Mouse (Mus musculus) gastrocnemius, adult 2 months (tissue): Measurements from ENCODE around the gene Mctp1. TPM values are rescaled to one million over a fixed set of nuclear protein-coding genes. Genes with fewer than 3 reads are reported as not detected.
A peak's percentile ranks its signal among the peaks of the same experiment; 100 is the strongest.

Source experiments
- DNase-seq: peaks from one replicate; pipeline ENCODE4 v3.0.0; 2022
- H3K27ac ChIP-seq: fragments of 200-600 bp; 2 replicates; pipeline ENCODE4 v1.8.1; 2022; ENCODE audit warnings: mild to moderate bottlenecking
- H3K4me3 ChIP-seq: fragments of 200-600 bp; 2 replicates; pipeline ENCODE4 v1.8.1; 2022; ENCODE audit warnings: mild to moderate bottlenecking, moderate library complexity
- CTCF ChIP-seq: fragments of 200-600 bp; IDR thresholded peaks from 2 replicates; pipeline ENCODE4 v1.8.1; 2022; ENCODE audit warnings: antibody characterized with exemption, mild to moderate bottlenecking, moderate library complexity
- intact Hi-C: fragments of 180-260 bp; cut with DNase I; formaldehyde crosslinking; loops from one replicate; pipeline ENCODE4 v1.15.1; 2025
- total RNA-seq, 2 experiments: library from RNA; stranded (reverse); gene quantifications; 2 replicates each; pipeline ENCODE4 v1.2.3; 2021

The Mctp1 gene
- total RNA-seq, 2 experiments from 2014 or later, result 0.75 to 1.5 TPM

DNA sequence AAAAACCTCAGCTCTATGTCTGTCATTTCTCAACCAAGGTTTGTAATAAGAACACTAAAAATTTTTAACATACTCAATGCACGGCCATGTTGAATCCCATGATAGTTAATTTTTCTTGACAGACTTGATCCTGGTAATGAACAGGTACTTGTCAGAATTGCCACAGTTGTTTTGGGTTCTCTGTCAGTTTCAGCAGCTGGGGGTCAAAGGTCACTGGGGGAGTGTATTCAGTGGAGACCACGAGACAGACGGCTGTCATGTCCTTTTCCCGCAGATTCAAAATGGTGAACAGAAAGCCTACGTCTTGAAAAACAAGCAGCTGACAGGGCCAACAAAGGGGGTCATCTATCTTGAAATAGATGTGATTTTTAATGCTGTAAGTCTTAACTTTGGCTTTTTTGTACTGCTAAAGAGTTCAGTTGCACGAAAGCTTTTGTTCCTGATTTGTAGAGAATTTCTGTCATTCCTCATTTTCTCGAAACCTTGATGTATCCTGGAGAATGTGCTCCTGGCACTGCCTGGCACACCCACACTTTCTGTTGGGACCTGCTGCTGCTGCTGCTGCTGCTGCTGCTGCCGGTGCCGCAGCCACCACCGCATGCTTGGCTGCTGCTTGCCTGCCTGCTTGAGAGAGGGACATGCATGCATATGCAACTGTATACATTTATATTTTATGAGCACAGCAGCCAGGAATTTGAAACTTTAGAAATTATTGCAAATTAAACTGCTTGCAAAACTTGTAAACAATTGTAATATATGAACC, 440.8 kb downstream of the Mctp1 start:
- Histone ChIP-seq H3K4me3 (no peak overlapping the region), H3K27ac (no peak overlapping the region)
- DNase-seq, result no peak
- intact Hi-C loops, result no loop called here
- no peak for TF ChIP-seq CTCF

DNA sequence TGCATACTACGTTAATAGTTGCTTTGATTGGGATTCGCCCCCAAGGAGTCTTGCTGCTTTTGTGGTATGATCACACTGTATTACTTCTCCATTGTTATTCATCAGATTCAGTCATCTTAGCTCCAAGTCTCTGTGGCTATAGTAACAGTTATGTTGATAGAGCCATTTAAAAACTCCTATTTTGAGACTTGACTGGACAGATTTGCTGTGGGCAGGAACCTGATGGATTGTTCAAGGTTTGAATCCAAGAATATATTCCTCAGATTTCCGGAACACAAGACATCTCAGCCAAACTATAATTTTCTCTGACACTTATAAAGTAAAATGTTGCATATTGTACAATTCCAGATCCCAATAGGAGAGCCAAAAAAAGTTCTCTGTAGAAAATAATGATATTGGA, 443.4 kb downstream of the Mctp1 start:
- TF ChIP-seq CTCF, result no peak
- intact Hi-C loops, result no loop called here
- DNase-seq, result no peak
- Histone ChIP-seq H3K27ac (no peak overlapping the region), H3K4me3 (no peak overlapping the region)

DNA sequence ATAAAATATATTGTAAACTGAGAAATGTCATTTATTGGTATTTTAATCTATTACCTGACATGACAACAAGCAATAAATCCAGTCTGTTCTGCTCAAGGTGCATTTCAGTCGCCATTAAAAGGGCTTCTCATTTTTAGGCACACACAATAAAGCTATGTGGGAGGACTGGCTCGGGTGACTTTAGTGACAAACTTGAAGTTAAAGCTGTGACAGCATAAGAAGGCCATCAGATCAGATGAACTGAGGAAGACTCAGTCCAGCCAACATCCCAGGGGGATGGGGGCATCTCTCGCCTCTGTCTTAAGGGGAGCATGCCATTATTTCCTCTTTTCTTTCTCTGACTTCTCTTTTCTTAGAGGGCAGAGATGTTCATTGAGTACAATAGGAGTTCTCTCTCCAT, 453.7 kb downstream of the Mctp1 start:
- no peak for DNase-seq
- intact Hi-C loops, result no loop called here
- H3K27ac ChIP-seq, result no peak overlapping the region
- H3K4me3 ChIP-seq, result no peak overlapping the region
- no peak for TF ChIP-seq CTCF

DNA sequence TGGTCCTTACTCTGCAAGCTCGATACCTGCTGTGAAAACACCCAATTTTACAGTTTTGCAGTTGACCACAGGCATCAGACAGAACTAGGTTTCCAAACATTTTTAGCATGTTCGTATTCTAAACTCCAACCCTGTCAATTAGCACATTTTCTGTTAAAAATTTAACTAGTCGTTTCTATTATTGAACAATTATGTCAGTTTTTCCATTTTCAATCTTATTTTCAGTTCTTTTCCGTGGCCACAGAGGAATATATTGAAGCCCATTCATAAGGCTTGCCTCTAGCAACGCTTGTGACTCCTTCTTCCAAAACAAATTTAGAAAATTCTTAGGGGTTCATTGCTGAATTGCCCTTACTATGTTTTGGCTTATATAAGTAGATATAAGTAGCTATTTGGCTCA, 456.4 kb downstream of the Mctp1 start:
- no peak for DNase-seq
- intact Hi-C loops, result no loop called here
- H3K4me3 ChIP-seq, result no peak overlapping the region
- TF ChIP-seq CTCF, result no peak
- no peak overlapping the region for H3K27ac ChIP-seq

DNA sequence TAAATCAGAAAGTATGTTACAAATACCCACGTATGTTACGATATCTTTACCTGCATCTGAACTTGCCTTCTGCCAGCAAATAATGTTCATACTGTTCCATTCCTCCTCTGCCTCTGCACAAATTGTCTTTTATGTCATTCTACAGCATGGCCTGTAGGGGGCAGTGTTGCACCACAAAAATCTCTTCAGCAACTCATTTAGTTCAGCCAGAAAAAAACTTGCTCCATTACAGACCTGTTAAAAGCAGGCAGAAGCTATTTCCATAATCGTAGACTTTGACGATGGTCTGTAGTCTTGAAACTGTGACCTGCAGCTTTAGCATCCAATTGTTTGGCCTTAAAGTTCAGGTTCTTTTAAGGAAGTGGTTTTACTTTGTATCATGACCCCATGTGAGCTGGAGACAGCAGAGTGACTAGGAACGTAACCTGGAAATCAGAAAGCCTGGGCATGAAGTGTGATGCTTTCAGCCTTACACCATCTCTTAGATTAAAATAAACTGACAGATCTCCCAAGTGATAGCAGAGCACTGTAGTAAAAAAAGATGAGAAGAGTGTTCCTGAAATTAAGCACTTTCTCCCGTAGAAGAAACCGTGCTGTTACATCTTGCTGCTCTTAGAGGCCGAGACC, 460.4 kb downstream of the Mctp1 start:
- intact Hi-C loops, result no loop called here
- peak; percentile 48 for DNase-seq

DNA sequence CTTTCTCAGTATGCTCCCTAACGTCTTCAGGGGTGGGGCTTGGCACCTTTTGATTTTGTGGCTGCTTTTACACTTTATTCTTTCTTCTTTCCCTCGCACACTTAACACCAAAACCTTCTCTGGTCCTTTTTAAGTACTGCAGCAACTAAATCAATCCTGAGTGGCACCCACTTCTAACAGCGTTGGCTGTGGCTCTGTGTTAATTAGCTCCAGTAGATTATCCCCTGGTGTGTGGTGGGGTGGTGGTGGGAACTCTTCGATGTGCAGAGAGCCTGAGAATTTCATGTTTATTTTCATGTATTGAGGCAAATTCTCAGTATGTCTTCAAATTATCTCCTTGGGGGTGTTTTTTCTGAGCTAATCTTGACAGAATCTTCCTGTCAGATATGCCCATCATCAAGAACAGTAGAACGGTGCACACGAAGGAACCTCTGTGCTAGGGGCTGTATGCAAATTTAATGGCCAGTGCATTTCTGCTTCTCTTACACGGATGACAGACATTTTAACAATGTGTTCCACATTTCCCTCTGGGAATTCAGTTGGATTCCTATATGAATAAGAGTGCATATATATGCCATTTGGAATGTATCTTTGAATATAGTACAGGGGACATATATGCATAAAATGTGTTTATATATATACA, 466.2 kb downstream of the Mctp1 start:
- no peak for TF ChIP-seq CTCF
- no peak for DNase-seq
- Histone ChIP-seq H3K27ac (no peak overlapping the region), H3K4me3 (no peak overlapping the region)
- intact Hi-C loops, result no loop called here

More for the DNA sequence above, 460.4 kb downstream of the Mctp1 start:
- Histone ChIP-seq H3K4me3 (no peak overlapping the region), H3K27ac (no peak overlapping the region)
- TF ChIP-seq CTCF, result peak; percentile 86

DNA sequence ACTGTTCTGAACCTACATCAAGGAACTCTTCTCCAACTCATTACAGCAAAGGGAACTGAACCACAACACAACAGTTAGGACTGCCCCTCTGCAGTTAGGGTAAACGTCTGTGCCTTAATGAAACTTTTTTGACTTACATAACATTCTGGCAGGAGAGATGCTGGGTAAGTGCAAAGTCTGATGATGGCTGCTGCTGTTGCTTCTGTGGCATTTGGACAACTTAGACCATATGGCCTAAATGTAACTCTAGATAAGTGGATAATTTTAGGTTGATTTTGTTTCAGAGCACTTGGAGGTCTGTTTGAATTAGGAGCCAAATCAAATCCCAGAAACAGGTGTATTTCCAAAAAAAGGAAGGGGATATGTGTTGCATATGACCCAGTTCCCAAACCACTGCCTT, 470.0 kb downstream of the Mctp1 start:
- intact Hi-C loops, result no loop called here
- H3K27ac ChIP-seq, result no peak overlapping the region

DNA sequence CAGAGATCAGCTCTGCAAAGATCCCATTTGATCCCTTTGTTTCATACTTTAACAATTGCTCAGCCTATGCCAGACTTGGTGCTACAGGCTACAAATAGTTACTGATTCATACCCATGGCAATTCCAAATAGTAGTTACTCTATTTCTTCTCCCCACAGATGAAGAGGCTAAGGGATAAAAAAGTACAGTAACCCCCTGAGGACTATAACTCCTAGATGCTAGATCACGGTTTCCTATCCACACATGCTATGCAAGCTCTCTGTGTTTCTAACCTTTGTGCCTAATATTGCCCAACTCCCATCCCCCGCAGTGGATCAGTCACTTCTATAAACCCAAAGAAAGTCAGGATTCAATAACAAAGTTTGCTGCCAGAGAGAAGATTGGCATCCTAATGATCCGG, 470.7 kb downstream of the Mctp1 start:
- H3K27ac ChIP-seq, result no peak overlapping the region
- no peak for TF ChIP-seq CTCF
- intact Hi-C loops, result no loop called here

More for the DNA sequence above, 470.0 kb downstream of the Mctp1 start:
- DNase-seq, result no peak
- no peak overlapping the region for H3K4me3 ChIP-seq
- no peak for TF ChIP-seq CTCF

DNA sequence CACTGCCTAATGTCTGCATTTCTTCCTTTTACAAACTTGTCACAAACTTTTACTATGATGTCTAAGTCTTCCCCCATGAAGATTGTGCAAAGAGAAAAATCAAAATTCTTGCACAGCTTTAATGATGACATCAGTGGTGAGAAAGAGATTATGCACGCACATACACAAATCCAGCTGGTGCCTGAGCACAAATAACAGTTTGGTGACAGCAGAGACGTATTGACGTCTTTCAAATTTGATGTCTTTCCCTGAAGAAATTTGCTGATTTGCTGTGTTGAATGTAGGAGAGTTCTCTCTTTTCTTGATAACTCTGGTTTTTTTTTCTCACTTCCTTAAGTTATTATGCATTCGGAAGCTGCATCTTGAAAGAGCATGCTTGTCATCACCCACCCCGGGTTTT, 472.7 kb downstream of the Mctp1 start:
- H3K4me3 ChIP-seq, result no peak overlapping the region
- intact Hi-C loops, result no loop called here
- no peak for TF ChIP-seq CTCF
- DNase-seq, result no peak
- no peak overlapping the region for H3K27ac ChIP-seq

More for the DNA sequence above, 470.7 kb downstream of the Mctp1 start:
- no peak for DNase-seq
- no peak overlapping the region for H3K4me3 ChIP-seq

DNA sequence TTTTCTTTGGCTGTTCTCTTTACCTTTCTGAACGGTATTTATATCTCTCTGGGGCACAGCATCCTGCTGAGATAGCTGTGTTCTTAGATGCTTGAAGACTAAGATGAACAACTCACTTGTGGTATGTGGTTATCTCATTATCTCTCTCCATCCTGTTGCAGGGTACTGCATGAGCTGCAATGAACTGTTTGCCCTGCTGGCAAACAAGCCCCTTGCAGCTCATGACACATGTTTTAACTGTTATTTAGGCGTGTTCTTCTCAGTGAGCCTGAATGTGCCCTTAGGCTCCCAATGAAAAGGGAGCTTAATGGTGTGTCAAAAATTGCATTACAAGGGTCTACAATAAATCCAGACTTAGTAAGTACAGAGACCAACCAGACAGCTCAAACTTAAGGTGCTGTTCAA, 473.7 kb downstream of the Mctp1 start:
- intact Hi-C loops, result no loop called here

DNA sequence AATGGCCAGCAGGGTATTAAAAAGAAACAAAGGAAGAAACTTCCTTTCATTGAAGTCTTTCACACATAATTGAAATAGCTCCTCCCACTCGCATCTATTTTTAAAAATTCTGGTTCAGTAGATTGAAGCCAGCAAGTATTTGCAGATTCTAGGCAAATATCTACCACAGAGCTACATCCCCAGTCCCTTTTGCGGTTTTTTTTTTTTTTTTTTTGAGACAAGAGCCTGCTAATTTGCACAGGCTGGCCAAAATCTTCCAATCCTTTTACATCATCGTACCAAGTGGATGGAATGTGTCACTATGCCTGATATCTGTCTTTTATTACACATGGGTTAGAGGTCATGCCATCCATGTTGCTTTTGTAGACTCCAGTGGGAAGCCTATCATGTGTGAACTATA, 486.0 kb downstream of the Mctp1 start:
- Histone ChIP-seq H3K27ac (no peak overlapping the region), H3K4me3 (no peak overlapping the region)
- intact Hi-C loops, result no loop called here
- no peak for TF ChIP-seq CTCF
- DNase-seq, result no peak

More for the DNA sequence above, 473.7 kb downstream of the Mctp1 start:
- H3K4me3 ChIP-seq, result no peak overlapping the region
- no peak for DNase-seq
- no peak for TF ChIP-seq CTCF
- no peak overlapping the region for H3K27ac ChIP-seq

DNA sequence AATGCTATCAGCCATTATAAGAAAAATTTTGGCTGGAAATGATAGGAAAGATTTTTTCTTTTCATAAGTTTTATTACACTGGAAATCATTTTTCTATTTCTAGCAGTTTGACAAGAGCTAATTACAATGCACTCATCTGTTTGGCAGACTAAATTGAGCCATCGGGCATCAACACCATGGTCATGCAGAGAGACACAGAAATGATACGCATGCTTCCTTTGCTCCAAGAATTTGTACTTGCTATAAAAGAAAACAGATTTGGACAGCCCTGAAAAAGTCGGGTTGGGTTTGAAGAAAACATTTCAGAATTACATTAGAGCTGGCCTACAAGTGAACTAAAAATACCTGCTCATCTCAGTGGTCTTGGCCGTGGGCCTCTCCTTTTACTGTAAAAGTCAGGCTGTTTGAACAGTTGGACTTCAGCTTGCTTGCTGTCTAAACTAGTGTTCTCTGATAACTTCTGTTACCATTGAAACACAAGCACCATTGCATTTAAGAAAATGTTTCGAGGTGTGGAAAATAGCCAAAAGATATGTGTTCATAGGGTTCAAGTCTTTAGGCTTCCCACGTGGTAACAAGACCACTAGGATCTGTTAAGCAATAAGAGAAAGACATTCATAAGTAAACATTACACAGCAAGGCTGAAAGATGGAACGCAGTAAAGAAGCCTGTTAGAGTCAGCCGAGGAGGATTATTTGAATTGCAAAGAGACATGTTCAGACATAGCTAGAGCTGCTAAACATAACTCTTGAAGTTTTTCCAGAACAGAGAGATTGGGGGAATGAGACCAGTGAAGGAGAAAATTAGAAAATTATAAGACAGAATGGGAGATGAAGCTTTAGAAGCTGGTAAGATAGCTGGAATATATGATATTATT, 493.8 kb downstream of the Mctp1 start:
- no peak for DNase-seq
- intact Hi-C loops, result no loop called here

More for the DNA sequence above, 493.8 kb downstream of the Mctp1 start:
- no peak for TF ChIP-seq CTCF
- H3K4me3 ChIP-seq, result no peak overlapping the region
- no peak overlapping the region for H3K27ac ChIP-seq
